Mouse (Mus musculus) testis, postnatal 14 days (tissue): ENCODE data around the gene Hist1h2bg.

Experiments
- DNase-seq: peaks from one replicate; pipeline ENCODE4 v3.0.0; 2021; ENCODE audit warnings: low spot score

The Hist1h2bg gene

GRCm38 (mm10) chr13:23571022-23571503, at the start of gene Hist1h2bg, which contains the start of gene Hist1h2ae:
Gene Hist1h2bg (plus strand): TSS chr13:23571396.
Gene Hist1h2ae (minus strand): TSS chr13:23571220.
- DNase-seq = peak; percentile 64

- peak; percentile 77 for DNase-seq
These were observed 49.5 kb upstream of the Hist1h2bg start for GRCm38 (mm10) chr13:23521703-23522102.

DNA sequence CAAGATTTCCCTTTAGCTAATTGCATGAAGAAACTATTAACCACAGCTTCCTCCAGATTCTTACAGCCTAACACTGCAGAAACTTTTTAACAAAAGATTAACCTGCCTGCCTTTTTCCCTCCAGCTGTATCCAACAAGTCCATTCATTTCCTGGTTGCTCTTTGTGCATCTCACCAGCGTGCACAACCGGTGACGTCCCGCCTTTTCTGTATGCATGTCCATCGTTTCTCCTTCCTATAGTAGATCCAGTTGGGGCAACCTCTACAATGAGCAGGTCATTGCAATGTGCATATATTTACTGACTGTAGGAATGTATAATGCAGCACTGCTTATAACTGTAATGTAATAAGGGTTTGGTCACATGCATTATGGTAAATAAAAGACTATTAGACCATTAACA, 47.2 kb upstream of the Hist1h2bg start:
- DNase-seq = no peak

GRCm38 (mm10) chr13:23524654-23525053, 46.5 kb upstream of the Hist1h2bg start:
- DNase-seq = peak; percentile 66

DNA sequence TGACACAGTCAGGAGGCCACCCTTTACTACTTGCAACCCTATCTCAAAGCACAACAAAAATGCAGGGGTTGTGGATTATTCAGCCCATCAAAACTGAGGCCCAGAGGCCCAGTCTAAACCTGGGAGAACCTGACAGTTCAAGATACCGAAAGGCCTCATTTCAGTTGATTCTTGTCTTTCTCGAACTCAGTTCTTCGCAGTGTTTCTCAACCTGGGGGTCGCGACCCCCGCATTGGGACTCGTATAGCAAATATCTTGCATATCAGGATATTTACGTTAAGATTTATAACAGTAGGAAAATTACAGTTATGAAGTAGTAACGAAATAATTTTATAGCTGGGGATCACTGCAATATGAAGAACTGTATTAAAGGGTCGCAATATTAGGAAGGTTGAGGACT, 45.3 kb upstream of the Hist1h2bg start:
- no peak for DNase-seq

DNA sequence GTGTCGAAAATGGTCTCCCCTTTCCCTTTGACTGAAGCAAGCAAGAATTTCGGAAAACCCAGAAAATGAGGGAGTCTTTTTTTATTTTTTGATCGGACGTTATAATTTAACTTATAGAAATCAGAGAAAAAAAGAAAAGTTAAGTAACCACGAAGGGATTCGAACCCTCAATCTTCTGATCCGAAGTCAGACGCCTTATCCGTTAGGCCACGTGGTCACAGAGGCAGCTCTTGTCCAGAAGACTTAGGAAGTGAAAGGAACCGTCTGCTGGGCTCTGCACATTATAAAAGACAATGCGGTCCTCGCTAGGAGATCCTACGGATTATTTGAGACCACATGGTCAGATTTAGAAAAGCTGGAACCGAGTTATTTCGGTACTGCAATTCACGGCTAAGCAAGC, 44.9 kb upstream of the Hist1h2bg start:
- DNase-seq = peak; percentile 81

DNA sequence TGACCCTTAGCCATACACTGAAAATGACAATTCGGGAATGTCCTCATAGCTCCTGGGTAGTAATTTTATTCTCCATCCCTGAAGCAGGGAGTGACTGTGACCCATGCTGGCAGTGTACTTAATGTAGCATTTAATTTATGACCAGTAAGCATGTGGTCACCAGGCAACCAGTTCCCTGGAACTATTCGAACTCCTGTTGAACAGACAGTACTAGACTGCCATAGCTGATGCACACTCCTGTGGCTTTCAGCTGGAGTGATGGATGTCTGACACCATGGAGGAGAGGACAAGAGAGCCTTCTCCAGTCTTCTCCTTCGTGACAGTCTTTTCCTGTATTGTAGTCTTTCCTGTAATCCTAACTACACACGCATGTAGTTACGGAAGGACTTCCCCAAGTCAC, 42.2 kb upstream of the Hist1h2bg start:
- no peak for DNase-seq

- no peak for DNase-seq
These were observed 41.6 kb upstream of the Hist1h2bg start for GRCm38 (mm10) chr13:23529480-23530165.

- peak; percentile 56 for DNase-seq
These were observed 40.9 kb upstream of the Hist1h2bg start for GRCm38 (mm10) chr13:23530181-23530900.

GRCm38 (mm10) chr13:23530901-23531875, 40.0 kb upstream of the Hist1h2bg start, which contains the start of gene Hist1h4h:
Gene Hist1h4h (plus strand): TSS chr13:23531050.
- peak; percentile 99 for DNase-seq

DNA sequence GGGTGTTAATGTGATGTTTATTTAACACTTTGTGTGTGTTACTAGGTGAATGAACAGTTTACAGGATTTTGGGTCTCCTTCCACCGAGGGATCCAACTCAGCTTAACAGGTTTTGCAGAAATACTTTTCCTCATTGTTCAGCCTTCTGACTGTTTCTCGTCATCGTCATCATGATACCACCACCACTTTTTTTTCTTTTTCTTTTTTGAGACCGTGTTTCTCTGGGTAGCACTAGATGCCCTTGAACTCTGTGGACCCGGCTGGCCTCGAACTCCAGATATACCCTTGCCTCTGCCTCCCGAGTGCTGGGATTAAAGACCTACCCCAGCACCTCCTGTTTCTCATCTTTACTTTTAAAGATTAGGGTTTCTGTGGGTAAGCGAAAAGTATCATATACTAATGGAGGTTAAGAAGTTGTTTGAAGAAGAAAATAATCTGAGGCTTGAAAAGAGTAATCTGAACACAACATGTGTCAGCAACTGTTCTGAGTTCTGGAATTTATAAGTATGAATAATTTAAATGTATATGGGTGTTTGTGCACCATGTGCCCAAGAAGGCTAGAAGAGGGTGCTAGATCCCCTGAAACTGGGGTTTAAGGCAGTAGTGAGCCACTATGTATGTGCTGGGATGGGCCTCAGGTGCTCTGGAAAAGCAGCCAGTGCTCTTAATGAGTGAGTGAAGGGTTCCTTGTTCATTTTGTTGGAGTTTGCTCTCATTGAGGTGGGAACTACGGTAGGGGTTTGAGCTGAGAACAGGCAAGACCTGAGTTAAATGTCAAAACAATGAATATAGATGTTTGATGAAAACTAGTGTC, 38.7 kb upstream of the Hist1h2bg start:
- DNase-seq = no peak

- peak; percentile 75 for DNase-seq
These were observed 37.4 kb upstream of the Hist1h2bg start, which contains the start of gene Hist1h2af for GRCm38 (mm10) chr13:23533560-23534367. Gene Hist1h2af (plus strand): TSS chr13:23533906.

DNA sequence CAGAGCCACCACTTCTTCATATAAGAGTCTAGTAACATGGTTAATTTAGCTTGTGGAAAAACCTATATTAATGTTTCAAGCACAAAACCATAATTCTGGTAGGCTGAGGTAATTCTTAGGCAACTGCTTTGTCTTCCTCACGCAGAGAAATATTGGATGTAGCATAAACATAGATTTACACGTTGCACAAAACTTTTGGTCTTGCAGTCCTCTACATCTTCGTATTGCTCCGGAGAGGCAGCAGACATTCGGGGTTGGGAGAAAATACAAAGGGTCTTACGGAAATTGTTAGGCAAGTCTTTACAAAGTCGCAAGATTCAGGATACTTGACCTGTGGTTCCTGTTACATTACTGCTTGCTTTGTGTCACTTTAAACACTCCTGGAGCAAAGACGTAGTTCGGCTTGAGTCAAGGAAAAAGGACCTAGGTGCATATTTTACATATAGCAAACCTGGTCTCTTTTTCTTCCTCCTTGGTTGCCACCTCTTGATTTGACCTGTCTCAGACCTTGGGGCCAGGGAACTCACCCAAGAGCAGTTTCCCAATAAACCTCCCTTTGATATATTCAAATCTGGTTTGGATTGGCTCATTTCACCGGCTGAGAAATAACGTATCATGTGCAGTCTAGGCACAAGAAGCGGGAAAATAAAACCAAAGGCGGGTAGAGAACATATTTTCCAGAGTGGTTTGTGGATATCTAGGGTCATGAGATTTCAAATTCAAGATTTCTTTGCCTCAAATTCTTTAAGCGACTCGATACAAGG, 36.6 kb upstream of the Hist1h2bg start:
- DNase-seq = no peak

GRCm38 (mm10) chr13:23535137-23536075, 35.8 kb upstream of the Hist1h2bg start, which contains the start of gene Hist1h3g:
Gene Hist1h3g (plus strand): TSS chr13:23535422.
- peak; percentile 90 for DNase-seq

GRCm38 (mm10) chr13:23536076-23536822, 34.9 kb upstream of the Hist1h2bg start:
- DNase-seq = no peak

GRCm38 (mm10) chr13:23537006-23537710, 34.0 kb upstream of the Hist1h2bg start:
- no peak for DNase-seq

- DNase-seq = no peak
These were observed 32.9 kb upstream of the Hist1h2bg start for GRCm38 (mm10) chr13:23538249-23538648.
